Mouse (Mus musculus) frontal cortex, postnatal 36 days (tissue): Measurements from ENCODE around the gene A730009L09Rik.

Source experiments
- DNase-seq, 2 experiments: peaks; one replicate each; pipeline ENCODE4 v3.0.0; 2022; ENCODE audit warnings: low spot score in 2 of 2

Gene A730009L09Rik

DNA sequence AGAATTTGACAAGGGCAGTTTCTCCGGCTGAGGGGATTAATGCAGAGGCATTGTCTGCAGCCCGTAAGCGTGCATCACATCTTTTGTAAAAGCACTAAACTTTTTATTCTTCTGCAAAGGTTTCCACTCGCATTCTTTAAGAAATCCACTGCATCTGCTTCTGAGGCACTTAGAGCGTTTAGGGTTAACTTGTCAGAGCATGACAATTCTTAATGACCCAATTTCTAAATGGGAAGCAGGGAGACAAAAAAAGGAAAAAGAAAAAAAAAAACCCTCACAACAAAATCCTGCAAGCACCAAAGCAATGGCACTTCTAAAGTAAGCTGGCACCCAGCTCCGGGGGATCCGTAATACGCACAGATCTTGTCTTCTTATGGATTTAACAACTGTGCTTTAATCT, at the start of gene A730009L09Rik:
Gene A730009L09Rik, plus strand, starts transcription at position 301 of the 400 bp plus-strand sequence.
- DNase-seq: no peak

DNA sequence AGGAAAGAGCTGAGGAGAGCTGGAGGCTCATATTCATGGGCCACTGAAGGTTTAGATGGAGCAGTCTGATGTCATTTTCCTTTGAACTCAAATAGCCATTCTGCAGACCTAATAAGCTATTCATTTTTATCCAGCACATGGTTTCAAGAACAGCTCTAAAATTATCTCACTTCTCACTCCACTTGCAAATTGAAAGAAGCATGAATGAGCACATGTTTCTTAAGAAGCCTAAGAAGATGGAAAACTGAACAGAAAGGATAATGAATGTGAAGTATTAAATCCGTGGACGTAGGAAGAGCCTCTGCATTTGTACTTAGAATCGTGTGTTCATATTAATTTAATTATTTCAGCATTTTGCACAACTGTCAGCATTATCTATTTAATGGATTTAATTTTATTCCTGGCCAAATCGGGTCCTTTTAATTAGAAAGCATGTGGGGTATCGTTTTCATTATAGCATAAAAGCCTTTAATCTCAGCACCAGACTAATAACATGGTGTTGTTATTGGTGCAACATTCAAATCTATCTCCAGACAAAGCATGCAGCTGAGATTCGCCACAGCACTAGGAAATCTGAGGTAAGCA, 49.2 kb upstream of the A730009L09Rik start:
- DNase-seq: no peak

DNA sequence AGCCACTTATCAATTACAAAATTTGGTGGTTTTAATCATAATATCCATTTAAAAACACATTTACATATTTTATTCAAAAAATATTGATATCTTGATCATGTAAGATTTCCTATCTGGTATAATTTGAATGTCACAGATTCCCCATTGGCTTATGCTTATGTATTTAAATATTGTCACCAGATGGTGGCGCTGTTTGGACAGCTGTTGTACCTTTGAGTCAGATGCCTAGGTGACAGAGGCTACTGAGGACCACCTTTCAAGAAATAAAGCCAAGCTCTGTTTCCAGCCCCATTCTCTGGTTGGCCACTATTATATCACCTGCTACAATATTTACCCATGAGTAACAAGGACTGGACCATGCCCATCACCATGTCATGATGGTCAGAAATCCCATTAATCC, 46.0 kb upstream of the A730009L09Rik start:
- DNase-seq: no peak

DNA sequence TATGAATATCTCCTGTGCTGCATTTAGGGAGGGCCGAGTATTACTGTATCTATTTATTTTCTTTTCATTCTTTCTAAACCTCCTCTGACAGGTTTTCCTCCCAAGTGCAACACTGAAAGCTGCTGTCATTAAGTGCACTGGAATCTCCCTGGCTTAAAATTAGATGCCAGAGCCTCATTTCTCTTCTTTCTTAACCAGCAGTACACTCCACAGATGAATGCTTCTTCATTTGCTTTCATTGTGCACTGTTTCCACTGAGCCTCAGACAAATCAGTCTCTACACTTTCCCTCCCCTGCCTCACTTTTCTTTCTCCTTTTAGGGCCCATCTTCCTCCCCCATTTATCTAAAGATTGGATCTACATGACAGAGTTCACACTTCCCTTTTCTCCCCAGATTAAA, 44.9 kb upstream of the A730009L09Rik start:
- DNase-seq: no peak

DNA sequence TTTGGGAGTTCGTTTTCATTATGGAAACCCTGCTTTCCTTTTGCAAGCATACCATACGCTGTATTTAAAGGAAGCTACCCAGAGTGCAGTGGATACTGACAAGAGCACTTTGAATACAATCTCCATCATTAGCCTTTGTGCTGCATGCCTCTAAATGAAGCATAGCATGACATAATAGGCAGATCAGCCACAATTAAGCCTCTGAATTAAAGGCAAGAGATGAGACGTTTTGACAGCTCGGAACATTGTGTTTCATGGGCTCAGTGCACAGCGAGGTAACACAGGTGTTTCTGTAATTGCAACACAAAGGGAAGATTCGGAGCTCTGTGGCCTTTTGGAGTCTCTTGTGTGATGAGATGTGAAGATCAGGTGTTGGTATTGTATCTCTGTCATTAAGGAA, 41.5 kb upstream of the A730009L09Rik start:
- no peak for DNase-seq

DNA sequence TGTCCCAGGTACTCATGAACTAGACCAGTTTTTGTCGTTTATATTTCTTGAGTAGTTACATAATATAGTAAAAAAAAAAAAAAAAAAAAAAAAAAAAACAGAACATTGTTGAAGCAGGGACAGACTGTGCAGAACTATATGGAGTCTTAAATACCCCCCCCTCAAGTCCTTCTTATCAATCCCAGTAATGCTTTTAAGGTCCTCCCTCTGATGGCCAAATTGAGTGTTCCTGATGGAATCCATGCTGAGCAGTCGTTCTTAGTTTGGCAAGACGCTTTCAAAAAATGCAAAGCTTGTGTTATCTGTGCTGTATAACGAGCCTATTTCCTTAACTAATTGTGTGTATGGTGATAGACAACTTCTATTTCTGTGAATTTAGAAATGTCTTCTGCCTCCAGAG, 40.2 kb upstream of the A730009L09Rik start:
- DNase-seq: no peak

DNA sequence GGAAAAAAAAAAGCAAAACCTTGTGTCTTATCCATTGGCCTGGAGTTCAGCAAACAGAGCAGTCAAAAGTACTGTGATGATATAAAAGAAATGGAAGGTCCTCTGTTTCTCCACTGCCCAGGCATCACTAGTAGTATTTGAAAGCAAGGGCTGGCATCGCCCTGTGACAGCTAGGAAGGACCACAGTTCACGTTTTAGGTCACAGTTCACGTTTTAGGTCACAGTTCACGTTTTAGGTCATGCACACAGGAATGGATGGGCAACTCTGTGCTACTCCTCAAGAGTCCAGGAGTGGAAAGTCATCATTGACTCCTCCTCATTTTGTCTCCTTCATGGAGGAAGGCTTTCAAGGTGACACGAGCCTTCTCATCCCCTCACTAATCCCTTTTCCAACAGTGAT, 38.0 kb upstream of the A730009L09Rik start:
- no peak for DNase-seq

DNA sequence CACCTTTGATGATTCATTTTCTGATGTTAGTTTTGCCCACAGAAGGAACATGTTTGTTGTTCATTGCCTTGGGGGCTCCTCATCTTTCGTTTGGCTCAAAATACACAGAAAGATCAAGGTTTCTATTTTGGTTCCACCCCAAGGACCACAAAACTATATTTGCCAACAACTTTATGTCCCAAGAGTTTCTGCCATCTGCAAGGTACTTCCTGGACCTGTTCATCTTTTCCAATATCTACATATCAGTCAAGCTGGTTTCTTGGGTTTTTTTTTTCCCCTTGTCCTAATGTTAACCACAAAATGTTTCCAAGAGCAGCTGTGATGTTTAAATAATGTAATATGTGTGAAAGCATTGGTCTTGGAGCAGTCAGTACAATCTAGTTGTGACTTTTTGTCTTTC, 37.4 kb upstream of the A730009L09Rik start:
- no peak for DNase-seq

DNA sequence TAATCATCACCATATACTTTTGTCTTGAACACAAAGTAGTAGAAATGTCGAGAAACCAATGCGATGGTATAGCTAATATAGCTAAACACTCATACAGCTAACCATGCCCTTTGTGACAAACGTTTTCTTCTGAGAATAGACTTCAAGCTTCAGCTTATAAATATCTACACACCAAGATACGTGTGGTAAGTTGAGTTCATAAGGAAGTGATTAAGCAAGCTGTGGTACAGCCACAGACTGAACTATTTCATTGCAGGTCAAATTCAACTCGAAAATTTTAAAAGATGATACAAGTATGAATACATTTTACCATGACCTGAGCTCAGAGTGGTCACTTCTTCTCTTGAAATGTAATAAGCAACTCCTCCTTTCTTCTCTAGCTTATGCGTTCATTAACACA, 37.0 kb upstream of the A730009L09Rik start:
- no peak for DNase-seq

DNA sequence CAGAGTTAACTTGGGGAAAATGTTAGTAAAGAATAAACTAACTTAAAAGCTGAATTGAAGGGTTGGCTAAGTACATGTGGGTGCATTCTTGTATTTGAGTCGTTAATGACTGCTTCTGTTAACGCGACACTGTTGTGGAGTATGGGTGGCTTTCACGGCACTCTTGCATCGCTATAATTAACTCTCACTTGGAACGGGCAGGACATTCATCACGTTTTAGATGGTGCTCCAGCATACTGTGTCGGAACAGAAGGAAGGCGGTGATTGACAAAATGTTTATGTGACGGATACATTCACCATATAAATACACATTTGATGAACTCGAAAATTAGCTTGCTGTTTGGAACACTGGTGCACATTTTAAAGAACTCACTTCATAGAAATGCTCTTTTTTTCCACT, 29.0 kb upstream of the A730009L09Rik start:
- no peak for DNase-seq

DNA sequence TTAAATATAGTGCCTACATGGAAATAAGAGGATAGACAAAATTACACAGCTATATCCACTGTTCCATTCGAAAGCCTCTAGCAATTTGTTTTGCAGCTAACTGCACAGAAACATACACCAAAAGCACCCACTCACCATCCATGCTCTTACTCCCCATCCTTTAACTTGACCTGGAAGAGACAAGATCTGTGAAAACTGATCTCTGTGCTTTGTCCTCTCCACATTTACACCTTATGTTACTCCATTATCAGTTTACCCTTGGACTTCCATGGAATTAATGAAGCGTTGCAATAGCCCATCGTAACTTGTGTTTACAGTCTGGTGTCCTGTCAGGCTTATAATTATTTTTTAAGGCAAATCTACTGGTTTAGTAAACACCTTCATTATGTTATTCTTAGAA, 20.1 kb upstream of the A730009L09Rik start:
- DNase-seq: peak in 1 of 2 experiments; percentile 6

DNA sequence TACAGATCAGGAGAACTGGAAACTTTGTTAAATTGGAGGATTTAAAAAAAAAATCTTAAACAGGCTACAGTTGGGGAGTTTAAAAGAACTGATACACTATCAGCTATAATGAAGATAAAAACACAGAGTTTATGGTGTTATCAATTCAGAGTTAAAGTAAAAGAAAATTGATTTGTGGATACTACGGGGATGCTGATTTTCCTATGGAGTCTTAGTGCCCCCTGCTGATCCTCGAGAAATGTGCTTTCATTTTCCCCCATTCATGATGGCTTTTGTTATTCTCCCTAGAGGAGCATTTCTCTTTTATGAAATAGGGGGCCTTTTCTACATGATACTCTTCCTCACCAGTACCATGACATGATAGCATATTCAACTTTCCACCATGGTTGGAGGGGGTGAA, 19.5 kb upstream of the A730009L09Rik start:
- peak; percentile 21 to 61 for DNase-seq

DNA sequence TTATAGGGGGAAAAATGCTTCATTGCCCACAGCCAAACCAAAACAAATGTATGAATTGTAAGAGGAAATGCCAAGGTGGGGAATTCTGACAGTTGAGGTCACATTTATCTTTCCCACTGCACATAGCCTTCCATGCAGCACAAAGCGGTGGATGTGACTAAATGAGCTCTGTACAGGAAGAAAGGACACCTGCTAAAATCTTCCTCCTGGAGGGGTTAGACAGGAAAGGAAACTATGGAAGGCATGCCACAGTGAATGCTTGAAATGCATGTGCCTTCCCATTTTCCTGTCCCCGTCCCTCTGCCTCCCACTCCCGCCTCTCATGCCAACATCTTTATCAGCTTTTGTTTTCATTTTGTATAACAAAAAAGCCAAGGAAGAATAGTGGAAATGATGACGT, 7.2 kb upstream of the A730009L09Rik start:
- no peak for DNase-seq

DNA sequence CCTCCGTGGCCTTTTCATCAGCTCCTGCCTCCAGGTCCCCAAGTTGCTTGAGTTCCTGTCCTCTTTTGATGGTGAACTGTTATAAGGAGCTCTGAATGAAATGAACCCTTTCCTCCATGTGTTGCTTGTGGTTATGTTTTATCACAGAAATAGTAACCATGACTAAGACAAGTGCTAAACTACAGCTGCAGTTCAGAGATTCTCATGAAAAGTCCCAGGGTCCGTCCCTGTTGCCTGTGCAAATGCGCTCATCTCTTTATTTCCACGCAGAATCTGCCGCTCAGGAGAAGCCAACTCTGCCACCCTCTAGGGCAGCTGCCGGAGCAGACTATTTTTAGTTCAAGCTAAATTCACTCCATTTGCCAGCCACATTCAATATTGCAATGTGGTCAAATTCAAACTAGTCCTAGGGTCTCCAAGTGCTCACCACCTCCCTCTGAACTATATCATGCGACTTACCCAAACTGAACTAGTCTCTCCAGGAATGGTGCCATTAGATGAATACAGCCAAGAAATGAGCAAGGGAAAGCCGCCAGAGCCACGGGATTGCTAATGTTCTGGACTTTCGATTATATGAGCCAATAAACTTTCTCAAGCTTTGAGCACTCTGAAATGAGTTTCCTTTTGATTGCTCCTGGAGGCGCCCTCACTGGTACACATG, 7.2 kb downstream of the A730009L09Rik start:
- no peak for DNase-seq

DNA sequence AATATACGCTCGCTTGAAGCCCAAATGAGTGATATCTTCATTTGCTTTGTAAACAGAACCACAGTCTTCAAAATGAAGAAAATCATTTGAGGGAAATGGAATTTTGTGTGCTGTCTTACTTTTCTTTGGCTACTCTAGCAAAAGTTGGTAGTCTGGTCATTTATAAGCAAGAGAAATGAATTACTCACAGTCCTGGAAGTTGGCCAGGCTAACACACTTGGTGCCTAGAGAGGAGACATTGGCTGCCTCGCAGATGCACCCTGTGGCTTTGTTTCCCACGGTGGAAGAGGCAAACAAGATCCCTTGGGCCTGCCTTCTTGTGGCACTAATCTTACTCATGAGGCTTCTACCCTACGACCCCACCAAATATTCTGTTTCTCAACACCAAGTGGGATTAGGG, 8.1 kb downstream of the A730009L09Rik start:
- no peak for DNase-seq

DNA sequence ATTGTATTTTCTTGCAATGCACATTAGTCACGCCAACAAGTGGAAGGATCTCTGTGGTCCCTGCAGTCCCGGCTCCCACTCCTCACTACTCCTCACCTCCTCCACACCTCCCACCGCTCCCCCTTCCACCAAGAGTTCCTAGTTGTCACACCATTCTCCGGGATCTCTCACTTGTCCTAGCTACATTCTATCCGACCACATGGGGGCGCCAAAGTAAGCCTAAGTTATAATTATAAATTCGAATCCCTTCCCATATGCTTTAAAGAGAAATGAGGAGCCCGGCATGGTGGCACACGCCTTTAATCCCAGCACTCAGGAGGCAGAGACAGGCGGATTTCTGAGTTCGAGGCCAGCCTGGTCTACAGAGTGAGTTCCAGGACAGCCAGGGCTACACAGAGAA, 12.5 kb downstream of the A730009L09Rik start:
- DNase-seq: peak; percentile 46 to 68

DNA sequence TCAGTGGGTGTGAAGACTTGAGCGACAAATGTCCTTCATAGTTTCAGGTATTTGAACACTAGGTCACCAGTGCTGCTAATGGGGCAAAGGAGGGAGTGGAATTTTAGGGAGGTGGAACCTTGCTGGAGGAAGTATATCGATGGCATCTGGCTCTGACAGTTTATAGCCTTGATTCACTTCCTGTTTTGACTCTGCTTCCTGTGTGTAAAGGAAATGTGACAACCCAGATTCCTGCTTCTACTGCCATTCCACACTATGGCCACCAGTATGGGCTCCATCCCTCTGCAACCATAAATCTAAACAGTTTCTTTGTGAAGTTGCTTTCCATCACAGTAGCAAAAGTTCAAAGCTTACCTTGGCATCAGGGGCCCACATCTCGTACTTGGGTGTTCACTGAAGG, 17.9 kb downstream of the A730009L09Rik start:
- DNase-seq: no peak

DNA sequence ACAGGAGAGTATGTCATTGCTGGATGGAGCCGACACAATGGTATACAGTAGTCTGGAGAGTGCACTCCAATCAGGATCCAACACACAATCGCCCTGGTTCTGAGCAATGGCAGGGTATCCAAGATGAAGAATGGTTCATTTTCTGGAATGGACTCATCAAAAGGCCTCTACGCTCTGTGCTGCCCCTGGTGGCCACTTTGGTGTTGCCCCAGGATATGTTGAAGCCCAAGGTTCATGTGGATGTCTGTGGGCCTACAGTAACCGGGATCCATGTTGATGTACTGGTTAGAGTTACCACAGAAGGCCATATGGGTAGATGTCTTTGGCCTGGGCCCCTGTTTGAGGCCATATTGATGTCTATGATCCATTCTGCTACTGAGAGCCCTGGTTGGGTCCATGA, 31.1 kb downstream of the A730009L09Rik start:
- DNase-seq: no peak

DNA sequence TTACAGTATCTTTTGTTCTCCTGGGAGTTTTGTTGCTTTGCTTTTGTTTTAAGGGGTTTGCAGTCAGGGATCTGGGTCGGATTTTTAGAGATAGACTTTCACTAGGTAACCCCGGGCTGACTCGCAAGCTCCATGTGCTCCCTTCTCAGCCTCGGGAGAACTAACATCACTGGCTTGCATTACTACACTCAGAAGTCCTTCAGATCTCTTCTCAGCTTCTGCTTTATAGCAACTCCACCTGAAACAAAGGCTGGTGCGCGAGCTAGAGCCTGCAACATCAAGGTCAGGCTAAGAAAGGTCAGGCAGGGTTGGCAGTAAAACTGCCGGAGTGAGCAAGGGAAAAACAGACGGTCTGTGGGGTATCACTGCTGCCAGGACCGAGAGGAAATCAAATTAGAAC, 34.2 kb downstream of the A730009L09Rik start:
- DNase-seq: no peak

DNA sequence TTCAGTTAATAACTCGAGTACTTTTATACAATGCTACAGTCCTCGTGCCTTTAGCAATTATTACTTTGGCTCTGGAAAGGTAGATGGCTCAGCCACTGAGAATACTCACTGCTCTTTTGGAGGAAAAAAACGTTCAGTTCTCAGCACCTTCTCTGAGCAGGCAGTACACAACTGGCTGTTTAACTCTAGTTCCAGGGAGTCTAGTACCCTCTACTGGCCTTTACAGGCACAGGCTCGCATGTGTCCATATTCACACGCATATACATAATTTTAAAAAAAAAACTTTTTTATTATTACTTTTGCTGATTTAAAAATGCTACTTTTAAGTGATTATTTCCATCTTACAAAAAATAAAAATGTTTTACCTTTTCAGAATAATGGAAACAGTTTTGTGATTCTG, 35.5 kb downstream of the A730009L09Rik start:
- no peak for DNase-seq

DNA sequence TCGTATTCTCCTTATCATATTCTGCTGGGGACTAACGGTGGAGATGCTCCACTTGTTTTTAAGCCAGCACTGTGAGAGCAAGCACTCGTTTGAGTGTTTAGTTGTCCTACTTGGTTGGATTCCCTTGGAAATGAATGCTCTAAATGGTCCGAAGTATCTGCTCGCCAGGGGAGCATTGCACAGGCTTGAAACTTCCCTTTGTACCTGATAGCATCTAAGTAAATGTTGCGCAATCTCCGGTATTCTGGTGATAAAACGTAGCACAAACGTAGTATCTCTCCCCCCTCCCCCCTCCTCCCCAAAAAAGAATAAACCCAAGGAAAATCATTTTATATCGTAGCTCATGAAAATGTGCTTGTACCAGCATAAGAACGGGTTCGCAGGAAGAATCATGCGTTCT, 39.1 kb downstream of the A730009L09Rik start:
- no peak for DNase-seq

DNA sequence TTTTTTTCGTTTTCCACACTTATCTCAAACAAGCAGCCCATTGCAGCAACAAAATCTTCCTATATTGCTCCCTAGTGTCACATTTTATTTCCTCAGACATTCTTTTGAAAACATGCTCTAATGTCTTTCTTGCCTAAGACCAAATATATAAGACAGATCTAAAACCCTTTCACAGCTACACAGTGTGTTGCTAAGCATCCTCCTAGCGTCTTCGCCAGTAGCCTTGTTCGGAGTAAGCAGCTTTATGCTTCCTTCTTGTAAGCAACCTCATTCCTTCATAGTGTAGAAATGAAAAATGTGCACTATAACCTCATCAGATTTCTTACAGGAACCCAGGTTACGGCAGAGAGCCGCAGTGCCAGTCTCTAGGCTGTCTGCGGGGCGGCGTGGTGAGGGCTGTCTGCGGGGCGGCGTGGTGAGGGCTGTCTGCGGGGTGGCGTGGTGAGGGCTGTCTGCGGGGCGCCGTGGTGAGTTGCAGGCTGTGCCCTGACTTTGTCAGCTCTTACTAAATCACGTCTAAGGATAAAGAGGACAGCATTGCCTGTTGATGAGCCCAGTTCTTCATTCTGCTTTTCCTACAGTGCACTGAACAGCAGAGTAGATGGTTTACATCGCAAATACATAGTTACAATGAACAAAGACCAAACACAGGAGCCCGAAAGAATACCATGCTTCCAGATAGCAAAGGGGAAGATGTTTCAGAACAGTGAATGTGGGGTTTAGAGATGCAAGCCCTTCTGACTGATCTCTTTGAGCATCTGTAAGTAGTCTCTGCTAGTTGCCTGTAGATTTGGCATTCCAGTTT, 43.4 kb downstream of the A730009L09Rik start:
- peak; percentile 17 to 22 for DNase-seq
